Mouse (Mus musculus): ENCODE measurements around the gene Ercc6l2. TPM values are rescaled to one million over a fixed set of nuclear protein-coding genes. Genes with fewer than 3 reads are reported as not detected.
A peak's percentile ranks its signal among the peaks of the same experiment; 100 is the strongest.
"Not testable (repeated sequence)": the region's sequence is repeated elsewhere in the genome, so short reads cannot be mapped to it uniquely, and the experiment has no call there.

Gene Ercc6l2
- total RNA-seq, 2 experiments from 2014 or later: 15.4 to 19.5 TPM

DNA sequence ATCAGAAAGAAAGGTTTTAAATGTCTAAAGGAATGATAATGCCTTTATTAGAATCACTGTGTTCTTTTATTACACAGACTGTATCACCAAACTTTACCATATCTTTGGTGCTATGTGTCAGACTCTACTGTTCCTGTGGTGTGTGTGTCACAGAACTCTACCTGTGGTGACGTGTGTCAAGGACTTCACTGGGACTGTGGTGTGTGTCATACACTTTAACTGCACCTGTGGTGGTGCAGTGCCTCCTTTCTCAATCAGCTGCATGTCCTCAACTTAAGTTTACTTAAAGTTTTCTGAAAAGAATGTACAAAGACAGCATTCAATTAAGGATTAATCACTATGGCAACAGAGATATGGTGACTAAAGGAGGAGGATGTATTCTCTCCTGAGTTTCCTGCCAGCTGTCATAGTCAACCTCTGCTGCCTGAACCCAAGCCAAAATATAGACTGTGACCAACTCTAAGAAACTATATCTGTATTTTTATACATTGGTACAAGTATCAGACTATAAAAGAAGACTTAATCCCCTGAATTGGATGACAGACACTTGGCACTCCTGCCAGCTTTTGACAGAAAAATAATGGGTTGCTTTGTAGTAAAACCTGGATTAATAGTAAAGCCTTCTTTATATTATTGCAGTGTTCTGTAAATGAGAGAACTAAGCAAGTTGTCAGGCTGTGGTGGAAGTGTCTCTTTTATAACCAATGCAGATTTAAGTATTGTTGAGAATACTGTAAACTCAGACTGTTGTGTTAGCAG lies 64.2 kb downstream of the Ercc6l2 start:
- no peak for DNase-seq (ENCODE audit: low spot score in 2 of 2)

DNA sequence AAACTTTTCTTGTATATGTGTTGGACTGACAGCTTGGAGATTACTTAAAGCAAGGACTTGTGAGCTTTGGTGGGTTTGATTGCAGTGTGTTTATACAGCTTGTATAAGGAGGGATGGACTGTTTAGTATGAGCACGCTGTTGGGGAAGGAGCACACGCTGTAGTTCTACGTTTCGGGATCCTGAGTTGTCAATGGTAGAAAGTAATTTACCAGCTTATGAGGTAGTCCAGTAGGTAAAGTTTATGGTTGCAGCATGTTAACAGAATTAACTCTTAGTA lies 64.8 kb downstream of the Ercc6l2 start:
- DNase-seq (ENCODE audit: low spot score in 2 of 2): no peak

- no peak for DNase-seq (ENCODE audit: low spot score in 2 of 2)
These were observed 70.5 kb downstream of the Ercc6l2 start for GRCm38 (mm10) chr13:63885532-63885949.

GRCm38 (mm10) chr13:63886429-63887052 lies 71.5 kb downstream of the Ercc6l2 start:
- no peak for DNase-seq (ENCODE audit: low spot score in 2 of 2)

GRCm38 (mm10) chr13:63900679-63901302 lies 85.8 kb downstream of the Ercc6l2 start:
- no peak for DNase-seq (ENCODE audit: low spot score in 2 of 2)

GRCm38 (mm10) chr13:63901303-63901713 lies 86.3 kb downstream of the Ercc6l2 start:
- DNase-seq (ENCODE audit: low spot score in 2 of 2): peak; percentile 73 to 82

DNA sequence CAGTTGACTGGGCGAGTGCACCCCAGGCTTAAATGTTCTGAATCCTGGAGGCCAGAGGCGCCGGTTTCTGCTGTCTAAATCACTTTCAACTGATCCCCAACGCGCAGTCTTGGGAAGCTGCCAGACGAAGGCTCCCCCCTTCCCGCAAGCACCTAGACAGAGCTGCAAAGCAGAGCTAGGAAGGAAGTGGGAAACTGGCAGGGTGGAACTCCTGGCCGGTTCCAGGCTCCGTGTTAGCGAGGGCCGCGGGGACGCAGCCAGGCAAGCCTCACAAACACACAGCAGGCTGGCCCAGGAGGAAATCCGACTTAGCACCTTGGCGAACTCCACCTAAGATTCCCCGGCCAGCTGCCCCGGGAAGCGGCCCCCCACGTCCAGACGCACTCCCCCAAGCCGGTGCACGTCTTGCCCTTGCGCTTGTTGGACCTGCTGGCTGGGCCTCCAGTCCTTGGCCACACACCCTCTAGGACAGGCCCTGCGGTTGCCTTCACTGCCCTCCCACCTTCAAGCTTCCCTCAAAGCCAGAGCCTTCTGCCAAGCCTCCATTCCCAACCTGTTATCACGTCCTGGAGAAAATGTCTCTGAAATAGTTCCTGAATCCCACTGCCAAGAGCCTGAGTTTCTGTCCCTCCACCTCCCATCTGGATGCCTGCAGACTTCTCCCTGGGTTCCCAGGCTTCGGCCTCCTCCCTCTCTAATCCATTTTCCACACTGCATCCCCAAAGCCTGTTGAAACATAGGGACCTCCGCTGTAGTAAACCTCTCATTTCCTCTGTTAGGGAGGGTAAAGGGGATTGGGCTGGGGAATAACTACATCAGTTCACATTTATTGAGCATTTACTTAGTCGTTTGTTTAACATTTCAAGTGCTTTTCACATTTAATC lies 86.9 kb downstream of the Ercc6l2 start:
- DNase-seq (ENCODE audit: low spot score in 2 of 2): peak; percentile 28 to 31

GRCm38 (mm10) chr13:63906516-63906915 lies 91.5 kb downstream of the Ercc6l2 start:
- DNase-seq (ENCODE audit: low spot score in 2 of 2): no peak

GRCm38 (mm10) chr13:63907437-63907836 lies 92.4 kb downstream of the Ercc6l2 start:
- no peak for DNase-seq (ENCODE audit: low spot score in 2 of 2)

DNA sequence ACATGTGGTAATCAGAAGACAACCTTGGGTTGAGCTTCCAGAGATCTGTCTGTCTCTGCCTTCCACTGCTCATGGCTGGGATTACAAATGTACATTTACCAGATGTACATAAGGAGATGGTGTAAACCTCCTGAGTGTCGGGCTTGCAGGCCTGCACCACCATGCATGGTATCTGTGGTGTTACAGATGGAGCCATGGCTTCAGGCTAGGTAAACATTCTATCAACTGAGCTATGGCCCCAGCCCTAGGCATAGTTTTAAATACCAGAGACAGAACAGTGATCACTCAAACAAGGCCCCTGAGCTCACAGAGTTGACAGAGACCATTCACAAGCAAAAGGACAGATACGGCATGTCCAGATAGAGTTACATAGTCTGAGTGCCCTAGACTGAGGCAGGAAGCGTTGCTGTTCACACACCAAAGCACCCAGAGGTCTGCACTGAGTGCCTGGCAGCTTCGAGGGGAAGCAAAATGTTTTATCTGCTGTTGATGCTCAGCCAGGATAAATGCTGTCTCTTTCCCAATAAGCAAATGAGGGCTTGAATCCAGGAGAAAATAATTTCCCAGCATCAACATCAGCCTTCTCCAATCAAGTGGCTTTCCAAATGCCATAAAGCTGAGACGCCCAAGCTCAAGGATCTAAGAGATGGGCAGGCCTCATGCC lies 95.2 kb downstream of the Ercc6l2 start:
- DNase-seq (ENCODE audit: low spot score in 2 of 2): no peak

DNA sequence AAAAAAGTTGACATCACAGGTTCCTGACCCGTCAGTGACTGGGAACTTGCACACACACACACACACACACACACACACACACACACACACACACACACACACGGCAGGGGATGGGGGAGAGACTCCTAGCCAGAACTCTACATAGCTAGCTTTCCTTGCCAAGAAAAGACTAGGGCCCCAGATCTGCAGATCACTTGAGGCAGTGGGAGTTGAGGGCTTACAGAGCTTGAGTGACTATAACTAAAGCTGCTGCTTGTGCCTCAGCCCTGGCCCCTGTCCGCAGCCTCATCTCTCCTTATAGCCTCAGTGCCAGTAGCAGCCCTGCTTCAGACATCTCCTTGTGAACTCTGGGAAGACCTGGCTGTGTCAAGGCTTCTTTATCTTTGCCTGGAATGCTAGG lies 96.6 kb downstream of the Ercc6l2 start:
- no peak for DNase-seq (ENCODE audit: low spot score in 2 of 2)

GRCm38 (mm10) chr13:63913136-63913535 lies 98.1 kb downstream of the Ercc6l2 start:
- no peak for DNase-seq (ENCODE audit: low spot score in 2 of 2)

- no peak for DNase-seq (ENCODE audit: low spot score in 2 of 2)
These were observed 100.1 kb downstream of the Ercc6l2 start for GRCm38 (mm10) chr13:63915176-63915575.

DNA sequence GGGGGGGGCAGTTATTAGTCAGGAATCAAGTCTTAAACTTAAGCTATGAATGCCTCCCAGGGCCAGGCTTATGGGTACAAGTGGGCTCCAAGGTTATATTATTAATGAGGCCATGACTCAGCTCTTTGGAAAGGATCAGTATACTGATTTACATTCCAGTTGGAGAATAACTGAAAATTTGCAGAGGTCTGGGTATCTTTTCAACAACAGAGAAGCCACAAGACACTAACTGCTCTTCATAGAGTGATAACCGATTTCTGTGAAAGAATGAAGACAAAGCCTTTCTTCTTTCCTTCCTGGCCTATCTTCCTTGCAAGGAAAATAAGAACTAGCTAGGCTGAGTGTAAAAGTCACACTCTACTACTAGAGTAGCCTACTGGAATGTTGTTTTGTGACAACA lies 100.6 kb downstream of the Ercc6l2 start:
- no peak for DNase-seq (ENCODE audit: low spot score in 2 of 2)

- DNase-seq (ENCODE audit: low spot score in 2 of 2): no peak
These were observed 101.5 kb downstream of the Ercc6l2 start for GRCm38 (mm10) chr13:63916568-63916967.

DNA sequence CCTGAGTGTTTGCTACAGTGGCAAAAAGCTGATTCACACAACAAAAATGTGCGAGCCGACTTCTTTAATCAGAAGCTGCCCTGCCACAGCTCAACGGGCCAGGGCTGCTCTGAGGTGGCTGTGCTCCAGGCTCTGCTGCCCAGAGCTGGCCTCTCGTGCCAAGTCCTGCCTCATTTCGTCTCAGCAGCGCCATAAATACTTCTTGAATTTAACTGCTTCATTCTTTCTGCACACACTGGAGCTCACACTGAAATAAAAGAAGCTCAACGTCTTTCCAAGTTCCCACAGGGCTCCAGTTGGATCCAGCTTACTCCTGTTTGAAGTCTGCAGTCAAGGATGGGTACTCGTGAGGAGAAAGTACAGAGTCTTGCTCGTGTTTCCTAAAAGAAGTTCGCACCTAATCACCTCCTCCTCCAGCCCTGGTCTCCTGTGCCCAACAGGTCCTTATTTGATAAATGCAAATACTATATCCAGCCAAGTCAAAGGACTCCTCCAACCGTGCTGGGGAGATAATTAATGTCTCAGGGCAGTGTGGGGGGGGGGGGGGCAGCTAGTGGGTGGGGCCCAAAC lies 102.2 kb downstream of the Ercc6l2 start:
- DNase-seq (ENCODE audit: low spot score in 2 of 2): peak; percentile 31 to 41

- peak in 1 of 2 experiments; percentile 19 for DNase-seq (ENCODE audit: low spot score in 2 of 2)
These were observed 103.0 kb downstream of the Ercc6l2 start for GRCm38 (mm10) chr13:63917776-63918621.

DNA sequence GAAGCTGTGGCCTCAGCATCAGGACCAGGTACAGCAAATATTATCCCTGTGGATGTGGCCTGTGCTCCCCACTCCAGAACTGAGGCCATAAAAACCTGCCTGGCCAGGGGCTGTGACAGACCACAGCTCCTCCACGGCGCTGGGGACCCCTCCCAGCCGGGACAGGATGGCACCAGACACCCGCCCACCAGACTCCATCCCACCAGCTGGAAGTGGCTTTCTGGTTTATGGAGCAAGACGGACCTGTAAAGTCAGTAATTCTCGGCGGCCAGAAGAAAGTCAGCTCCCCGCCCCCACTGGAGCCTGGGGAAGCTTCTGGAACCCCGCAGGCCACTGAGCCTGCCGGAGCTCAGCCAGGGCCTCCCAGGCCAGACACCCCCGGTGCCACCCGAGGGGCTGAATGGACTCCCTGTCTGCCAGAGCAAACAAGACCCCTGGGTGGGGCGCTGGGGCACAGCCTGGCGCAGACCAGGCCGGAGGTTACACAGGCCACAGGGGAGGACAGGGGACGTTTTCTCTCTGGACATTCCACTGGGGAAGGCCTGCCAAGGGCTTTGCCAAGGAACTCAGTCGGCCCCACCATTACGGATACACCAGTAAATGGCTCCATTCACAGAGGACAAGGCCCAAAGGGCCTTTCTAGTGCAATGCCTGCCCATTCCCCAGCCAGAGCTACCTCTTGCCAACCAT lies 103.8 kb downstream of the Ercc6l2 start:
- DNase-seq (ENCODE audit: low spot score in 2 of 2): peak; percentile 30 to 49

DNA sequence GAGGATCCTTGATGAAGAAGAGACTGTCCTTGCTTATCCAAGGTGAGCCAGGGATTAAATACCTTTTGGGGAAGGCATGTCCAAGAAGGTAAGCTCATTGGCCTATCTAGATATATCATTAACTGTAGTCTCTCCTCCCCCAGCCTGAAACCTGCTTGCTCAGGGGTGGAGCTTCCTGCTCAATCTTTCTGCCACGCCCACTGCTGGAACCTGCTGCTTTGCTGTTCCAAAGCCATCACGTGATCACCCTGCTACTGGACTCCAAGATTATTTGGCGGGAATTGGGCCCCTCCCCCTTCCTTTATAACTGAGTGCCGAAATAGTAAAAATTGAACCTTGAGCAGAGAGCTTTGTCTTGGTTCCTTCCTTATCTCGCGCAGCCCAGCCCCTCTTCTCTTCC lies 109.0 kb downstream of the Ercc6l2 start:
- not testable (repeated sequence) for DNase-seq (ENCODE audit: low spot score in 2 of 2)

All from left cerebral cortex, adult 18-20 months (tissue).